Comparison of ENCODE assay signal across 33 mouse cellular contexts in the genomic region with DNA sequence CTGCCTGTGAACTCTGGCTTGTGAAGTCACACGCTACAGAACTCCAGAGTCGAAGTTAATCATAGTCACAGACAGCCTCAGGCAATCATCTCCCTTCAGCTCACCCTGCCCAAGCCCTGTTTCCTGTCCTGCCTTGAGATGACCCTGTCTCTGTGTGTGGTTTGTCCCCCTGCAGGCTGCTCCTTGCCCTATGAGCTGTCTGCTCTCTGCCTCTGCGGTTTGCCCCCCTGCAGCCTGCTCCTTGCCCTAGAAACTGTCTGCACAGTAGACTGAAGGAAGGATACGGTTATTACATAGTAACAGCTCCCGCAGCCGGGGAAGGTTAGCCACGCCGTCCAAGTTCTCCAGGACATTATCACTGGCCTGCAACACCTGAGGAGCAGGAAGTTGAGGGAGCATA. TPM values are rescaled to one million over a fixed set of nuclear protein-coding genes. Genes with fewer than 3 reads are reported as not detected.
DNase-seq lines count a peak whose midpoint lies in the region; ATAC-seq and TF ChIP-seq lines count a peak whose summit lies in the region.
"Had no signal": no experiment of that assay in that cellular context is flagged by ENCODE, and none has a peak within 500 bp of the region (broad histone marks: within the 10 kb centered on the region; RNA-seq: fewer than 3 reads in every experiment).

No protein-coding gene starts in this region.

- H3K27ac ChIP-seq in kidney, postnatal 0 days = peak overlapping the region; percentile 36; the same call in 1 of the 2 replicates
- no peak overlapping the region for H3K27ac ChIP-seq in forebrain, embryonic 11.5 days (ENCODE audit: low read depth, low read length)
- H3K27ac ChIP-seq: heart, embryonic 10.5 days; heart, embryonic 15.5 days; hindbrain, embryonic 12.5 days; hindbrain, postnatal 0 days; intestine, embryonic 15.5 days; left cerebral cortex, adult 2 months; limb, embryonic 13.5 days; lung, embryonic 15.5 days; midbrain, embryonic 12.5 days; neural tube, embryonic 12.5 days; stomach, postnatal 0 days had no signal

- POLR2A ChIA-PET in Patski (lab: Charles Lee) = interaction anchor here (0.8 to 1.4 kb wide), 3 partner anchors 8 to 30 kb away, joined by 3 read pairs; no protein-coding TSS in a partner anchor

- 0 out of 2 replicates have a peak, but pooled peaks cover 6% of the 10 kb centered on the region for H3K4me1 ChIP-seq in kidney, postnatal 0 days (replicated peaks; ENCODE audit: insufficient read depth, low read length)
- H3K4me1 ChIP-seq in forebrain, embryonic 11.5 days (replicated peaks; ENCODE audit: control insufficient read depth, insufficient read depth, low read length) = peaks cover 3% of the 10 kb centered on the region; the same call in 1 of the 2 replicates

- peaks cover 27% of the 10 kb centered on the region; the same call in 1 of the 2 replicates for H3K36me3 ChIP-seq in kidney, postnatal 0 days (ENCODE audit: insufficient read depth, low read length)
- H3K36me3 ChIP-seq in forebrain, embryonic 11.5 days (ENCODE audit: control insufficient read depth, insufficient read depth, low read length) = no peaks in the 10 kb centered on the region; the same call in 1 of the 2 replicates

- no peaks in the 10 kb centered on the region for H3K27me3 ChIP-seq in Patski
- H3K27me3 ChIP-seq in kidney, postnatal 0 days (ENCODE audit: insufficient read depth, low read length) = 0 out of 2 replicates have a peak, but pooled peaks cover 7% of the 10 kb centered on the region
- H3K27me3 ChIP-seq in forebrain, embryonic 11.5 days (ENCODE audit: control insufficient read depth, insufficient read depth, low read length) = no peaks in the 10 kb centered on the region; the same call in 1 of the 2 replicates
- H3K27me3 ChIP-seq: CH12.LX had no signal

- no peak overlapping the region for H3K4me2 ChIP-seq in kidney, postnatal 0 days (ENCODE audit: low read length)
- H3K4me2 ChIP-seq in forebrain, embryonic 11.5 days (ENCODE audit: low read depth, low read length, severe bottlenecking) = no peak overlapping the region
- H3K4me2 ChIP-seq: heart, embryonic 15.5 days; hindbrain, embryonic 12.5 days; intestine, embryonic 15.5 days; limb, embryonic 13.5 days; liver, embryonic 11.5 days; lung, embryonic 15.5 days; midbrain, embryonic 12.5 days; neural tube, embryonic 12.5 days had no signal

- CTCF ChIA-PET in Patski (lab: Charles Lee) = interaction anchor here (1.4 to 3.0 kb wide), 4 partner anchors 14 to 35 kb away, joined by 3 to 20 read pairs (median 7); a partner anchor contains a TSS

- peak; percentile 85 for ATAC-seq in Patski
- peak; percentile 77 for ATAC-seq in kidney, postnatal 0 days (replicated peaks; ENCODE audit: low FRiP score, low read depth)
- ATAC-seq in forebrain, embryonic 11.5 days (replicated peaks; ENCODE audit: low FRiP score) = no peak
- ATAC-seq: forebrain, embryonic 14.5 days; hindbrain, postnatal 0 days; intestine, embryonic 15.5 days had no signal

- H3K9me3 ChIP-seq in kidney, postnatal 0 days (replicated peaks; ENCODE audit: low read length) = no peaks in the 10 kb centered on the region
- H3K9me3 ChIP-seq in forebrain, embryonic 11.5 days (ENCODE audit: control insufficient read depth, low read length) = no peaks in the 10 kb centered on the region
- H3K9me3 ChIP-seq: heart, embryonic 10.5 days; heart, embryonic 15.5 days; hindbrain, embryonic 12.5 days; intestine, embryonic 15.5 days; limb, embryonic 13.5 days; lung, embryonic 15.5 days; megakaryocyte, embryonic 14.5 days; midbrain, embryonic 12.5 days; neural tube, embryonic 12.5 days had no signal

- WGBS in kidney, postnatal 0 days = 64% methylated on average over 8 of the region's 8 CpGs
- 80% methylated on average over 8 of the region's 8 CpGs for WGBS in forebrain, embryonic 11.5 days

- no peak overlapping the region for H3K4me3 ChIP-seq in kidney, postnatal 0 days (replicated peaks; ENCODE audit: low read depth, low read length)
- H3K4me3 ChIP-seq in forebrain, embryonic 11.5 days (ENCODE audit: low read depth, low read length) = no peak overlapping the region
- H3K4me3 ChIP-seq: heart, embryonic 10.5 days; heart, embryonic 15.5 days; hindbrain, embryonic 12.5 days; intestine, embryonic 15.5 days; left cerebral cortex, adult 2 months; limb, embryonic 13.5 days; lung, embryonic 15.5 days; megakaryocyte, embryonic 14.5 days; midbrain, embryonic 12.5 days; myocyte; neural tube, embryonic 12.5 days had no signal

- H3K9ac ChIP-seq in kidney, postnatal 0 days (ENCODE audit: low read depth, low read length) = no peak overlapping the region
- no peak overlapping the region for H3K9ac ChIP-seq in forebrain, embryonic 11.5 days (ENCODE audit: low read length)
- H3K9ac ChIP-seq: heart, embryonic 15.5 days; hindbrain, embryonic 12.5 days; intestine, embryonic 15.5 days; limb, embryonic 13.5 days; lung, embryonic 15.5 days; midbrain, embryonic 12.5 days; neural tube, embryonic 12.5 days had no signal

- peak; percentile 41 for DNase-seq in 416B (ENCODE audit: low read depth)
- peak; percentile 85 for DNase-seq in Patski (ENCODE audit: low read depth, low spot score)
- no peak for DNase-seq in kidney, postnatal 0 days (ENCODE audit: low spot score)
- DNase-seq in kidney, postnatal 4 days = peak; percentile 31 to 62
- no peak for DNase-seq in forebrain, embryonic 11.5 days (ENCODE audit: low spot score)
- DNase-seq in left cerebral cortex, adult 18-20 months (ENCODE audit: low spot score in 2 of 2) = no peak
- DNase-seq: adrenal gland, postnatal 25 days; cerebellum, adult 18-20 months; cerebellum, postnatal 14 days; gastrocnemius, postnatal 14 days; heart, postnatal 36 days; lung, postnatal 4 days; right cerebral cortex, postnatal 4 days; thymus, adult 18-20 months; thymus, postnatal 4 days had no signal

- TF ChIP-seq CTCF in Patski (IDR thresholded peaks at IDR 0.05) = no peak
- no peak for TF ChIP-seq CTCF in kidney, postnatal 0 days (IDR thresholded peaks at IDR 0.05; ENCODE audit: low read depth)

- in situ Hi-C loops in Patski (cut with MboI; ENCODE audit: low pct_unique_long_range_greater_than_20kb) = no loop called here

RNA-seq across cellular contexts. Expression of a gene that starts 3.2 kb away (rescaled TPM):
- polyA plus RNA-seq in Patski (2021) = 0.12 TPM
- 5.9 and 7.6 TPM in 2 replicates for polyA plus RNA-seq in kidney, postnatal 0 days (2015; fragmentation: Nextera tagmentation; extraction: Ambion mirVana)
- polyA plus RNA-seq in forebrain, embryonic 11.5 days (2014; fragmentation: Nextera tagmentation; extraction: Ambion mirVana) = 0.21 and 1.4 TPM in 2 replicates
- total RNA-seq in left cerebral cortex, adult 18-20 months (2021) = not detected
- total RNA-seq: adrenal gland, postnatal 25 days; layer of hippocampus, adult 18-20 months; left cerebral cortex, adult 2 months; left cerebral cortex, postnatal 25 days had no signal

RNA-seq across cellular contexts. Expression of a gene that starts 5.2 kb away (rescaled TPM):
- polyA plus RNA-seq in Patski (2021) = 32.8 TPM
- polyA plus RNA-seq in kidney, postnatal 0 days (2015; fragmentation: Nextera tagmentation; extraction: Ambion mirVana) = 39.9 and 43.2 TPM in 2 replicates
- polyA plus RNA-seq in forebrain, embryonic 11.5 days (2014; fragmentation: Nextera tagmentation; extraction: Ambion mirVana) = 23.4 and 27.1 TPM in 2 replicates
- total RNA-seq in left cerebral cortex, adult 18-20 months (2021) = 10 to 100 TPM; 47.1 to 51.2 TPM

RNA-seq across cellular contexts. Expression of a gene that starts 28.6 kb away (rescaled TPM):
- 87.3 TPM for polyA plus RNA-seq in Patski (2021)
- 122 and 127 TPM in 2 replicates for polyA plus RNA-seq in kidney, postnatal 0 days (2015; fragmentation: Nextera tagmentation; extraction: Ambion mirVana)
- 63.6 and 76.7 TPM in 2 replicates for polyA plus RNA-seq in forebrain, embryonic 11.5 days (2014; fragmentation: Nextera tagmentation; extraction: Ambion mirVana)
- 10 to 100 TPM; 86.9 to 88.7 TPM for total RNA-seq in left cerebral cortex, adult 18-20 months (2021)

RNA-seq across cellular contexts. Expression of a gene that starts 28.6 kb away (rescaled TPM):
- polyA plus RNA-seq in Patski (2021) = 25.5 TPM
- 26.2 and 26.5 TPM in 2 replicates for polyA plus RNA-seq in kidney, postnatal 0 days (2015; fragmentation: Nextera tagmentation; extraction: Ambion mirVana)
- 54.2 and 57.4 TPM in 2 replicates for polyA plus RNA-seq in forebrain, embryonic 11.5 days (2014; fragmentation: Nextera tagmentation; extraction: Ambion mirVana)
- total RNA-seq in left cerebral cortex, adult 18-20 months (2021) = 10 to 100 TPM; 10.7 to 11.6 TPM

RNA-seq across cellular contexts. Expression of a gene that starts 35.3 kb away (rescaled TPM):
- 19.5 TPM for polyA plus RNA-seq in Patski (2021)
- polyA plus RNA-seq in kidney, postnatal 0 days (2015; fragmentation: Nextera tagmentation; extraction: Ambion mirVana) = 24.6 and 29.0 TPM in 2 replicates
- 73.8 and 74.8 TPM in 2 replicates for polyA plus RNA-seq in forebrain, embryonic 11.5 days (2014; fragmentation: Nextera tagmentation; extraction: Ambion mirVana)
- total RNA-seq in left cerebral cortex, adult 18-20 months (2021) = 10 to 100 TPM; 14.8 to 19.7 TPM

Comparison
In these comparisons a context has a peak if more than half of its experiments do, and no peak if none do; other contexts are left out.
1. DNase-seq: peak in 416B (single experiment), Patski (single experiment) and kidney, postnatal 4 days (2 of 2); none in kidney, postnatal 0 days (single experiment), forebrain, embryonic 11.5 days (single experiment) and left cerebral cortex, adult 18-20 months (0 of 2).